Mouse (Mus musculus) neural tube, embryonic 11.5 days (tissue): ENCODE results near the gene Tead1. TPM values are rescaled to one million over a fixed set of nuclear protein-coding genes. Genes with fewer than 3 reads are reported as not detected.

Source experiments
- ATAC-seq: fragments of 200-750 bp; cut with Nextera tagmentation; 2 replicates; pipeline ENCODE4 v1.8.0; 2017; ENCODE audit warnings: moderate number of reproducible peaks, mild to moderate bottlenecking, moderate TSS enrichment, moderate library complexity; ENCODE audit not compliant: insufficient read depth, low FRiP score, low TSS enrichment
- DNase-seq: peaks from one replicate; pipeline ENCODE4 v3.0.0-alpha.2; 2015; ENCODE audit warnings: low spot score
- H3K27ac ChIP-seq: fragments of 300-500 bp; sonication (generic); 2 replicates; pipeline ENCODE4 v1.5.1; 2014; ENCODE audit warnings: low read depth, mild to moderate bottlenecking, low read length
- H3K27me3 ChIP-seq: fragments of 300-500 bp; sonication (generic); 2 replicates; pipeline ENCODE4 v1.6.1; 2014; ENCODE audit warnings: mild to moderate bottlenecking, low read length, mixed read lengths; ENCODE audit not compliant: control insufficient read depth, insufficient read depth
- H3K36me3 ChIP-seq: fragments of 300-500 bp; sonication (generic); 2 replicates; pipeline ENCODE4 v1.6.1; 2014; ENCODE audit warnings: mild to moderate bottlenecking, low read length, moderate library complexity, mixed read lengths; ENCODE audit not compliant: control insufficient read depth, insufficient read depth
- H3K4me1 ChIP-seq: fragments of 300-500 bp; sonication (generic); 2 replicates; pipeline ENCODE4 v1.6.1; 2014; ENCODE audit warnings: low read length, mixed read lengths; ENCODE audit not compliant: control insufficient read depth, insufficient read depth
- H3K4me2 ChIP-seq: fragments of 300-500 bp; sonication (generic); 2 replicates; pipeline ENCODE4 v1.6.1; 2014; ENCODE audit warnings: low read depth, mild to moderate bottlenecking, moderate library complexity
- H3K4me3 ChIP-seq: fragments of 300-500 bp; sonication (generic); 2 replicates; pipeline ENCODE4 v1.5.1; 2014; ENCODE audit warnings: low read depth, low read length
- H3K9ac ChIP-seq: fragments of 300-500 bp; sonication (generic); 2 replicates; pipeline ENCODE4 v1.6.1; 2014; ENCODE audit warnings: mild to moderate bottlenecking, low read length
- H3K9me3 ChIP-seq: fragments of 300-500 bp; sonication (generic); 2 replicates; pipeline ENCODE4 v1.6.1; 2016; ENCODE audit warnings: low read length; ENCODE audit not compliant: control insufficient read depth
- WGBS: fragments of 180-500 bp; shearing (Covaris S2); extraction: QIAGEN DNeasy Blood & Tissue Kit; methylation state at CpG from one replicate; pipeline ENCODE4 v1.1.7; 2014; 5-methylcytosine and 5-hydroxymethylcytosine counted together
- polyA plus RNA-seq: library from polyadenylated mRNA; unstranded; fragments of >200 nt; fragmentation: Nextera tagmentation; extraction: Ambion mirVana; gene quantifications from 2 replicates; pipeline ENCODE4 v1.2.1, GENCODE M21; 2014

Gene Tead1
- polyA plus RNA-seq, 1 experiment from 2014 or later, result 13.2 TPM

- no peaks in the 10 kb centered on the region for H3K9me3 ChIP-seq
- H3K4me1 ChIP-seq, result peaks cover 18% of the 10 kb centered on the region
- DNase-seq (no peak), ATAC-seq (no peak)
- H3K4me2 ChIP-seq, result no peak overlapping the region
- H3K27ac ChIP-seq, result no peak overlapping the region
- H3K36me3 ChIP-seq, result no peaks in the 10 kb centered on the region; the same call in none of the 2 replicates
- WGBS, result 74% methylated on average over 4 of the region's 4 CpGs
- no peak overlapping the region for H3K9ac ChIP-seq
- H3K4me3 ChIP-seq, result no peak overlapping the region
- H3K27me3 ChIP-seq, result no peaks in the 10 kb centered on the region
These were observed 151.8 kb downstream of the Tead1 start for GRCm38 (mm10) chr7:112830946-112831345.

- Histone ChIP-seq H3K27ac (no peak overlapping the region), H3K36me3 (no peaks in the 10 kb centered on the region; the same call in none of the 2 replicates), H3K4me1 (peaks cover 15% of the 10 kb centered on the region), H3K9me3 (no peaks in the 10 kb centered on the region), H3K27me3 (no peaks in the 10 kb centered on the region), H3K4me2 (no peak overlapping the region), H3K4me3 (no peak overlapping the region), H3K9ac (no peak overlapping the region)
- WGBS, result 64% methylated on average over 4 of the region's 4 CpGs
- ATAC-seq (no peak), DNase-seq (no peak)
These were observed 152.3 kb downstream of the Tead1 start for GRCm38 (mm10) chr7:112831446-112831845.

GRCm38 (mm10) chr7:112833132-112833531 lies 154.0 kb downstream of the Tead1 start:
- Histone ChIP-seq H3K4me2 (no peak overlapping the region), H3K27ac (no peak overlapping the region), H3K36me3 (peaks cover 2% of the 10 kb centered on the region), H3K4me1 (peaks cover 3% of the 10 kb centered on the region; the same call in 1 of the 2 replicates), H3K9me3 (0 out of 2 replicates have a peak, but pooled peaks cover 5% of the 10 kb centered on the region), H3K9ac (no peak overlapping the region), H3K4me3 (no peak overlapping the region), H3K27me3 (no peaks in the 10 kb centered on the region)
- no peak for ATAC-seq
- no peak for DNase-seq
- WGBS, result 82% methylated on average over 4 of the region's 4 CpGs

GRCm38 (mm10) chr7:112836076-112836475 lies 157.0 kb downstream of the Tead1 start:
- Histone ChIP-seq H3K36me3 (peaks cover 2% of the 10 kb centered on the region), H3K4me1 (peaks cover 12% of the 10 kb centered on the region; the same call in 1 of the 2 replicates), H3K27ac (no peak overlapping the region), H3K9ac (no peak overlapping the region), H3K27me3 (no peaks in the 10 kb centered on the region), H3K9me3 (0 out of 2 replicates have a peak, but pooled peaks cover 5% of the 10 kb centered on the region), H3K4me3 (no peak overlapping the region), H3K4me2 (no peak overlapping the region)
- no peak for ATAC-seq
- no peak for DNase-seq
- 92% methylated on average over 9 of the region's 9 CpGs for WGBS

- Histone ChIP-seq H3K4me1 (peaks cover 23% of the 10 kb centered on the region), H3K27me3 (no peaks in the 10 kb centered on the region), H3K36me3 (peaks cover 2% of the 10 kb centered on the region; the same call in 1 of the 2 replicates), H3K9ac (no peak overlapping the region), H3K4me2 (no peak overlapping the region), H3K9me3 (0 out of 2 replicates have a peak, but pooled peaks cover 5% of the 10 kb centered on the region), H3K4me3 (no peak overlapping the region), H3K27ac (no peak overlapping the region)
- WGBS, result 90% methylated on average over 6 of the region's 6 CpGs
- ATAC-seq (no peak), DNase-seq (no peak)
These were observed 159.0 kb downstream of the Tead1 start for GRCm38 (mm10) chr7:112838131-112838530.

- H3K4me2 ChIP-seq, result no peak overlapping the region
- 26% methylated on average over 7 of the region's 7 CpGs for WGBS
- ATAC-seq, result no peak
These were observed 161.2 kb downstream of the Tead1 start for GRCm38 (mm10) chr7:112840351-112840750.

GRCm38 (mm10) chr7:112840890-112841289 lies 161.8 kb downstream of the Tead1 start:
- Histone ChIP-seq H3K4me1 (peaks cover 23% of the 10 kb centered on the region), H3K9me3 (0 out of 2 replicates have a peak, but pooled peaks cover 5% of the 10 kb centered on the region), H3K9ac (no peak overlapping the region), H3K27me3 (no peaks in the 10 kb centered on the region), H3K27ac (peak overlapping the region; percentile 34; the same call in 1 of the 2 replicates), H3K4me3 (no peak overlapping the region), H3K36me3 (peaks cover 2% of the 10 kb centered on the region; the same call in 1 of the 2 replicates), H3K4me2 (no peak overlapping the region)
- no peak for ATAC-seq
- DNase-seq, result peak; percentile 35
- WGBS, result 38% methylated on average over 8 of the region's 8 CpGs

More at GRCm38 (mm10) chr7:112840351-112840750, 161.2 kb downstream of the Tead1 start:
- no peak overlapping the region for H3K9ac ChIP-seq
- H3K9me3 ChIP-seq, result 0 out of 2 replicates have a peak, but pooled peaks cover 5% of the 10 kb centered on the region
- H3K27ac ChIP-seq, result peak overlapping the region; percentile 34; the same call in 1 of the 2 replicates
- no peak overlapping the region for H3K4me3 ChIP-seq
- no peak for DNase-seq
- no peaks in the 10 kb centered on the region for H3K27me3 ChIP-seq
- peaks cover 2% of the 10 kb centered on the region; the same call in 1 of the 2 replicates for H3K36me3 ChIP-seq
- H3K4me1 ChIP-seq, result peaks cover 23% of the 10 kb centered on the region

- Histone ChIP-seq H3K27ac (no peak overlapping the region), H3K4me2 (peak overlapping the region; percentile 31; the same call in 1 of the 2 replicates), H3K9me3 (0 out of 2 replicates have a peak, but pooled peaks cover 5% of the 10 kb centered on the region), H3K27me3 (no peaks in the 10 kb centered on the region), H3K9ac (no peak overlapping the region), H3K36me3 (peaks cover 2% of the 10 kb centered on the region; the same call in 1 of the 2 replicates), H3K4me1 (peaks cover 23% of the 10 kb centered on the region), H3K4me3 (no peak overlapping the region)
- DNase-seq (peak; percentile 15), ATAC-seq (peak; percentile 54; the same call in 1 of the 2 replicates)
- 17% methylated on average over 8 of the region's 8 CpGs for WGBS
These were observed 162.4 kb downstream of the Tead1 start for GRCm38 (mm10) chr7:112841484-112841883.

GRCm38 (mm10) chr7:112841886-112842285 lies 162.8 kb downstream of the Tead1 start:
- ATAC-seq (peak; percentile 66), DNase-seq (peak; percentile 53)
- Histone ChIP-seq H3K4me1 (peaks cover 23% of the 10 kb centered on the region), H3K9me3 (0 out of 2 replicates have a peak, but pooled peaks cover 5% of the 10 kb centered on the region), H3K36me3 (peaks cover 2% of the 10 kb centered on the region; the same call in 1 of the 2 replicates), H3K4me2 (peak overlapping the region; percentile 31), H3K9ac (no peak overlapping the region), H3K27ac (no peak overlapping the region), H3K4me3 (no peak overlapping the region), H3K27me3 (no peaks in the 10 kb centered on the region)
- WGBS, result 15% methylated on average over 9 of the region's 9 CpGs
